Mouse (Mus musculus): Measurements from ENCODE around the gene Pan3. TPM values are rescaled to one million over a fixed set of nuclear protein-coding genes. Genes with fewer than 3 reads are reported as not detected.

The Pan3 gene
- total and polyA plus RNA-seq, 3 experiments: 60.6 to 61.5 TPM; not detected in 1

GRCm38 (mm10) chr5:147406135-147406534, 23.8 kb upstream of the Pan3 start:
- H3K27ac ChIP-seq (ENCODE audit: control insufficient read depth, low read depth, low read length): no peak overlapping the region
- no peaks in the 10 kb centered on the region for H3K36me3 ChIP-seq (ENCODE audit: control insufficient read depth in 1 of 2, insufficient read depth in 2 of 2, low read length in 2 of 2)
- no peaks in the 10 kb centered on the region for H3K9me3 ChIP-seq (replicated peaks; ENCODE audit: insufficient read depth, low read length)
- TF ChIP-seq HCFC1 (IDR thresholded peaks at IDR 0.05; ENCODE audit: low read depth, low read length) (no peak), KAT2A (conservative IDR thresholded peaks at IDR 0.05; ENCODE audit: low read depth, low read length) (no peak), NELFE (IDR thresholded peaks at IDR 0.05; ENCODE audit: low read depth, low read length) (no peak), SMC3 (IDR thresholded peaks at IDR 0.05; ENCODE audit: low read depth, low read length) (no peak), CTCF (IDR thresholded peaks at IDR 0.05 in 2 of 3, conservative IDR thresholded peaks at IDR 0.05 in 1 of 3; ENCODE audit: control insufficient read depth in 1 of 3, insufficient read depth in 1 of 3, low read depth in 2 of 3, low read length in 3 of 3, poor library complexity in 1 of 3, severe bottlenecking in 1 of 3) (no peak), MAX (IDR thresholded peaks at IDR 0.05; ENCODE audit: low read length) (no peak), USF2 (IDR thresholded peaks at IDR 0.05; ENCODE audit: borderline replicate concordance in 1 of 2, insufficient read depth in 1 of 2, low read depth in 1 of 2, low read length in 2 of 2) (no peak), ZNF384 (IDR thresholded peaks at IDR 0.05; ENCODE audit: low read depth, low read length) (no peak), MEF2A (IDR thresholded peaks at IDR 0.05; ENCODE audit: extremely low read depth, insufficient replicate concordance, low read depth, low read length, poor library complexity, severe bottlenecking) (no peak), ZC3H11A (IDR thresholded peaks at IDR 0.05; ENCODE audit: low read depth, low read length) (no peak), EP300 (IDR thresholded peaks at IDR 0.05; ENCODE audit: low read depth in 1 of 2, low read length in 2 of 2) (no peak), CHD1 (IDR thresholded peaks at IDR 0.05; ENCODE audit: low read depth, low read length) (no peak), CHD2 (IDR thresholded peaks at IDR 0.05; ENCODE audit: low read length) (no peak), MXI1 (IDR thresholded peaks at IDR 0.05; ENCODE audit: low read depth, low read length) (no peak), TCF12 (IDR thresholded peaks at IDR 0.05; ENCODE audit: low read depth, low read length) (no peak), RAD21 (IDR thresholded peaks at IDR 0.05; ENCODE audit: low read depth, low read length) (no peak), MAFK (IDR thresholded peaks at IDR 0.05; ENCODE audit: borderline replicate concordance, low read depth, low read length) (no peak), MYB (IDR thresholded peaks at IDR 0.05; ENCODE audit: low read depth, low read length) (no peak)
- no peaks in the 10 kb centered on the region for H3K4me1 ChIP-seq (ENCODE audit: control insufficient read depth in 1 of 2, insufficient read depth in 2 of 2, low read length in 2 of 2)
- no peaks in the 10 kb centered on the region for H3K79me2 ChIP-seq (ENCODE audit: control insufficient read depth, insufficient read depth, low read length, poor library complexity)
- no peak for DNase-seq (ENCODE audit: low read depth, low spot score)
- no peaks in the 10 kb centered on the region for H3K27me3 ChIP-seq (ENCODE audit: control insufficient read depth in 1 of 2, insufficient read depth in 2 of 2, low read length in 2 of 2)
- H3K4me3 ChIP-seq (ENCODE audit: control insufficient read depth in 1 of 2, insufficient read depth in 1 of 2, low read depth in 2 of 2, low read length in 2 of 2): no peak overlapping the region
- H3K9ac ChIP-seq (ENCODE audit: control insufficient read depth, low read depth, low read length, poor library complexity, severe bottlenecking): no peak overlapping the region

- no peaks in the 10 kb centered on the region for H3K79me2 ChIP-seq (ENCODE audit: control insufficient read depth, insufficient read depth, low read length, poor library complexity)
- H3K36me3 ChIP-seq (ENCODE audit: control insufficient read depth in 1 of 2, insufficient read depth in 2 of 2, low read length in 2 of 2): no peaks in the 10 kb centered on the region
- H3K27me3 ChIP-seq (ENCODE audit: control insufficient read depth in 1 of 2, insufficient read depth in 2 of 2, low read length in 2 of 2): no peaks in the 10 kb centered on the region
- H3K4me1 ChIP-seq (ENCODE audit: control insufficient read depth in 1 of 2, insufficient read depth in 2 of 2, low read length in 2 of 2): no peaks in the 10 kb centered on the region
- H3K4me3 ChIP-seq (ENCODE audit: control insufficient read depth in 1 of 2, insufficient read depth in 1 of 2, low read depth in 2 of 2, low read length in 2 of 2): no peak overlapping the region
- no peak overlapping the region for H3K27ac ChIP-seq (ENCODE audit: control insufficient read depth, low read depth, low read length)
- DNase-seq (ENCODE audit: low read depth, low spot score): no peak
- no peaks in the 10 kb centered on the region for H3K9me3 ChIP-seq (replicated peaks; ENCODE audit: insufficient read depth, low read length)
- TF ChIP-seq GATA1 (IDR thresholded peaks at IDR 0.05; ENCODE audit: low read depth, low read length) (no peak), MXI1 (IDR thresholded peaks at IDR 0.05; ENCODE audit: low read depth, low read length) (no peak), MAFK (IDR thresholded peaks at IDR 0.05; ENCODE audit: borderline replicate concordance, low read depth, low read length) (no peak), TAL1 (IDR thresholded peaks at IDR 0.05; ENCODE audit: low read length) (no peak), POLR2AphosphoS2 (IDR thresholded peaks at IDR 0.05; ENCODE audit: low read length) (no peak), POLR2A (IDR thresholded peaks at IDR 0.05; ENCODE audit: control insufficient read depth in 1 of 2, insufficient read depth in 1 of 2, low read depth in 1 of 2, low read length in 2 of 2, poor library complexity in 1 of 2) (no peak), ETS1 (IDR thresholded peaks at IDR 0.05; ENCODE audit: low read depth, low read length) (no peak), NRF1 (IDR thresholded peaks at IDR 0.05; ENCODE audit: insufficient read depth, low read depth, low read length, poor library complexity, severe bottlenecking) (no peak), UBTF (IDR thresholded peaks at IDR 0.05; ENCODE audit: borderline replicate concordance, insufficient read depth, low read depth, low read length) (no peak), ELF1 (IDR thresholded peaks at IDR 0.05; ENCODE audit: low read depth, low read length) (no peak), CHD2 (IDR thresholded peaks at IDR 0.05; ENCODE audit: low read length) (no peak), ZKSCAN1 (IDR thresholded peaks at IDR 0.05; ENCODE audit: low read depth, low read length) (no peak), MEF2A (IDR thresholded peaks at IDR 0.05; ENCODE audit: extremely low read depth, insufficient replicate concordance, low read depth, low read length, poor library complexity, severe bottlenecking) (no peak), USF1 (IDR thresholded peaks at IDR 0.05; ENCODE audit: low read depth, low read length) (no peak), ZMIZ1 (IDR thresholded peaks at IDR 0.05; ENCODE audit: low read depth, low read length) (no peak), CTCF (IDR thresholded peaks at IDR 0.05 in 2 of 3, conservative IDR thresholded peaks at IDR 0.05 in 1 of 3; ENCODE audit: control insufficient read depth in 1 of 3, insufficient read depth in 1 of 3, low read depth in 2 of 3, low read length in 3 of 3, poor library complexity in 1 of 3, severe bottlenecking in 1 of 3) (no peak), TBP (IDR thresholded peaks at IDR 0.05; ENCODE audit: low read depth, low read length) (no peak)
- H3K9ac ChIP-seq (ENCODE audit: control insufficient read depth, low read depth, low read length, poor library complexity, severe bottlenecking): no peak overlapping the region
These were observed 21.2 kb upstream of the Pan3 start for GRCm38 (mm10) chr5:147408731-147409130.
